Mouse (Mus musculus): ENCODE results near the gene Prr14l.
A peak's percentile ranks its signal among the peaks of the same experiment; 100 is the strongest.
"Not testable (repeated sequence)": the region's sequence is repeated elsewhere in the genome, so short reads cannot be mapped to it uniquely, and the experiment has no call there.

Prr14l gene

GRCm38 (mm10) chr5:32786454-32786853 lies 67.6 kb downstream of the Prr14l start:
- not testable (repeated sequence) for DNase-seq (ENCODE audit: low spot score)

- DNase-seq (ENCODE audit: low spot score): peak; percentile 68
Observed at GRCm38 (mm10) chr5:32785313-32785915, 68.6 kb downstream of the Prr14l start, which contains the start of gene Pisd. Gene Pisd (minus strand): TSS chr5:32785646.

- no peak for DNase-seq (ENCODE audit: low spot score)
Observed at GRCm38 (mm10) chr5:32784726-32785125, 69.3 kb downstream of the Prr14l start.

DNA sequence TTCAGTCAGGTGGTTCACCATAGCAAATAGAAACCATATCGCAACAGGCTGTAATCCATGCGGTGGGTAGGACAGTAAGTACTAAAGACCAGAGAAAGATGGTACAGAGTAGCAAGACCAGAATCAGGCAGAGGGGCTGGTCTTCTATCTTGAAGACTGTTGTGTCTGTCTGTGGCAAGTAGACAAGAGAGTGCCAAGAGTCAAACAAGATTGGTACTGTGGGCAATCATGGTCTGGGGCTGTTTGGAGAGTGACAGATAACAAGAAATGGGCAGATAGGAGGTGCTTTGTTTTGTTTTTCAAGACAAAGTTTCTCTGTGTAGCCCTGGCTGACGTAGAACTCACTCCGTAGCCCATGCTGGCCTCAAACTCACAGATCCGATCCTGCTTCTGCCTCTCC lies 72.5 kb downstream of the Prr14l start:
- no peak for DNase-seq (ENCODE audit: low spot score)

DNA sequence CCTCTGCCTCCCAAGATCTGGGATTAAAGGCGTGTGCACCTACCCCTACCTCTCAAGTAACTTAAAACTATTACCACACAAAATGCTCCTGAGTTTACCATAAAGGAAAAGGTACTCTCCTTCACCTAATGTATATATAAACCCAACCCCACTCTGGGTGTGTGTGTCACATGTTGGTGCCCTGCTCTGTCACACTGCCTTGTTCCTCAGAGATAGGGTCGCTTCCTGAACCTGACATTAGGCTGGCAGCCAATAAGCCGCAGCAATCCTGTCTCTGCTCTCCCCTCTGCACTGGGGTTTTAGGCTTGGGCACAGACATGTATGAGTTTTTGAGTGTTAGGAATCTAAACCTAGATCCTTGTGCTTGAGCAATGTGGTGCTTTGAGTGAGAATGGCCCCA lies 75.9 kb downstream of the Prr14l start:
- DNase-seq (ENCODE audit: low spot score): no peak

GRCm38 (mm10) chr5:32772361-32772760 lies 81.7 kb downstream of the Prr14l start:
- DNase-seq (ENCODE audit: low spot score): no peak

DNA sequence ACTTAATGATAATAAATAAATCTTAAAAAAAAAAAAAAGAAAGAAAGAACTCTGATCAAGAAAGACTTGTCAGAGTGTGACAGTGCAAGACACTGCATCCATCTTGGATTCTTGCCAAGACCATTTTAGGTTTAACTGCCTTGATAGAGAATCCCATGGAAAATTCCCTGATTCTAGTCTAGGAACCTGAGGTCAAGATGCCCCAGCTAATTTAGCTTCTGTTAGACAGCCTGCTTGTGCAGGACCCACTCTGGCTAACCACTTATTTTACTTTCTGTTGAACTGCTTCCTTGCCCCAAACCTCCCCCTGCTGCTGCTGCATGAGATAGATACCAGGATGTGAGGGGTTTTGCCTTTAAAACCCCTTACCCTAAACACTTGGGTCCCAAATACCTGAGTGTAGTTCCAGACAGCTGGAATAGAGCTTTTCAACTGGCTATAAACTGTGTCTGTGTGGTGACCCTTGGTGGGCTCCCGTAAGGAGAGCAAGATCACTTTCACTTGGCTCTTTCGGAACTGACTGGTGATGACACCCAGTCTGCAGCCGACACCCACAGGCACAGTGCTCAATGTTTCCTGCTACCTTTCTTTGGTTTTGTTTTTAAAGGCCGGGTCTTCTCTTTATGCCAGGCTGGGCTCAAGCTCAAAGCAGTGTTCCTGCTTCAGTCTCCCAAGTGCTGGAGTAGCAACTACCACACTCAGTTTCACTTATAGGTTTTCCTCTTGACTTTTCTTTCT lies 86.3 kb downstream of the Prr14l start:
- no peak for DNase-seq (ENCODE audit: low spot score)

DNA sequence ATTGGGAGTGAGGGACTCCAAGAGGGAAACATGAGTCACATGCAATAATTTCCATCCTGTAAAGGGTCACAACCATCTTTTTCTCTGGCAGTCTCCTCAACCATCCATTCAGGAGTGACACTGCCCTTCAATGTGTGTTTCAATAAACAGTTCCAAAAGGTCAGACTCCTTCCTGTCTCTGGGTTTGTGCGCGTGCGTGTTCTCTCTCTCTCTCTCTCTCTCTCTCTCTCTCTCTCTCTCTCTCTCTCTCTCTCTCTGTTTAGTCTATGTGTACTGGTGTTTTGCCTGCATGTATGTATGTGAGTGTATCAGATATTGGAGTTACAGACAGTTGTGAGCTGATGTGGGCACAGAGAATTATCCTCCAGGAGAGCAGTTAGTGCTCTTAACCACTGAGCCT lies 87.1 kb downstream of the Prr14l start:
- DNase-seq (ENCODE audit: low spot score): no peak

DNA sequence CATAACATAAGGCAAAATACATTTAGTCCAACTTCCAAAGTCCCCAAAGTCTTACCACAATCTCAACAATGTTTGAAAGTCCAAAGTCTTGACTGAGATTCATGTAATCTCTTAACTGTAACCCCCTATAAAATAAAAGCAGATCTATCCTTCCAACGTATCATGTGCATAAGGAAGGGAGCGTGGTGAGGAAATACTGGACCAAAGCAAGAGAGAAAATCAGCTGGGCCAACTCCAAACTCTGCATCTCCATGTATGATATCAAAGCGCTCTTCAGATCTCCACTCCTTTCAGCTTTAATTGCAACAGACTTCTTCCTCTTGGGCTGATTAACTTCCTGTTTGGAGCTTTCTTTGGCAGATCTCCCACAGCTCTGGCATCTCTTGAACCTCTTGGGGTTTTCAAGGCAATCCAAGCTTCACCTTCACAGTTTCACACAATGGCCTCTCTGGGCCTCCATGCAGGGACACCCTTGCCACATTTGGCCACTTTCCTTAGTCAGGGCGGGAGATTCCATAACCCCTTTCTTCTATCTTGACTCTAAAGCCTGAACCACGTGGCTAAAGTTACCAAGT lies 92.4 kb downstream of the Prr14l start:
- no peak for DNase-seq (ENCODE audit: low spot score)

DNA sequence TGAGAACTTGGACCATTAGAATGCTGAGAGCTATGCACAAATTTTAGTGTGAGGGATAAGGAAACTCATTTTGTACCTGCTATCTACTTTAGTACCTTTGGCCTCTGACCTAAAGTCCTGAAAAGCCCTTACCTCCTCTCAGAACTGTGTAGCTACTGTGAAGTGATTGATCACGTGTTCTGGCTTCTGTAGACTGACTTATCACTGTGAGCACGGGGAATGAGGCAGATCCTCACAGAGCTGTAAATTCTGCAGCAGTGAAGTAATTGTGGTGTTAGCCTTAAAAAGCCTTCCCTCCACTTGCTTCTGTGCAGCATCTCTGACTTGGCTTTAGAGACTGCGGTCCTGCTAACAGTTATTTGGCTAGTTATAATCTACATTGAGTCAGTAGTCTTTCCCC lies 93.3 kb downstream of the Prr14l start:
- DNase-seq (ENCODE audit: low spot score): no peak

DNA sequence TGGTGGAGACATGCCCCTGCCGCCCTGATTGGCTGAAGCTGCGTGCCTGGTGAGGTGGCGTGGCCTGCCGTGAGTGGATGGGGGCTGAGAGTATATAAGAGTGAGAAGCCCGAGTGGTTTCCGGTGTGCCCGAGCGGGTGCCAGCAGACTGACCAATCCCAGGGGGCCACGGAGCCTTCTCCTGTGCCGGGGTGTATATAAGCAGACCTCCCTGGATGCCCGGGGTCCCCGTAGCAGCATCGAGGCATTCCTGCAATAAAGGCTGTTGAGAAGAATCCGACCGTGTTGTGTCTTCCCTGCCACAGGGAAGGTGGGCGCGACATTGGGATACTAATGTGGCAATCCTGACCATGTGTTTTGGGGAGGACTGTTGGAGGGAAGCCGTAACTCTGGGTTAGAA lies 93.7 kb downstream of the Prr14l start:
- DNase-seq (ENCODE audit: low spot score): not testable (repeated sequence)

GRCm38 (mm10) chr5:32759662-32760061 lies 94.4 kb downstream of the Prr14l start:
- DNase-seq (ENCODE audit: low spot score): no peak

- no peak for DNase-seq (ENCODE audit: low spot score)
Observed at GRCm38 (mm10) chr5:32756141-32756540, 97.9 kb downstream of the Prr14l start.

- no peak for DNase-seq (ENCODE audit: low spot score)
Observed at GRCm38 (mm10) chr5:32751736-32752135, 102.3 kb downstream of the Prr14l start.

DNA sequence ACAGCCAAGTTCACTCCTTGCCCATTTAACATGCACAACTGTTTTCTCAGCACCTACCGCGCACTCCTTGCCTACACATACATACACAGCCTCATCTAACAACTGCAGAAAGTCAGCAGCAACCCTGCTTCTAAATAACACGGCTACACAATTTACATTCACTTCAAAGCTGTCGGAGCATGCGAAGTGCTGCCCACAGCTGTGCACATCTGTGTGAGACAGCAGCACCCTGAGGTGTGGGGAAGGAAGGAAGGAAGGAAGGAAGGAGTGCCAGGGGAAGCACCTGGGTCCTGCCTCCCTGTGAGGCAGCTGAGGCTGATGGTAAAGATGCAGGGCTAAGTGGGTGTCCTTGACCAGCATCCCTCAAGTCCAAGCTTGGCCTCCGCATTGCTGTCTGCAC lies 105.1 kb downstream of the Prr14l start:
- DNase-seq (ENCODE audit: low spot score): no peak

- DNase-seq (ENCODE audit: low spot score): no peak
Observed at GRCm38 (mm10) chr5:32747650-32748375, 106.2 kb downstream of the Prr14l start.

DNA sequence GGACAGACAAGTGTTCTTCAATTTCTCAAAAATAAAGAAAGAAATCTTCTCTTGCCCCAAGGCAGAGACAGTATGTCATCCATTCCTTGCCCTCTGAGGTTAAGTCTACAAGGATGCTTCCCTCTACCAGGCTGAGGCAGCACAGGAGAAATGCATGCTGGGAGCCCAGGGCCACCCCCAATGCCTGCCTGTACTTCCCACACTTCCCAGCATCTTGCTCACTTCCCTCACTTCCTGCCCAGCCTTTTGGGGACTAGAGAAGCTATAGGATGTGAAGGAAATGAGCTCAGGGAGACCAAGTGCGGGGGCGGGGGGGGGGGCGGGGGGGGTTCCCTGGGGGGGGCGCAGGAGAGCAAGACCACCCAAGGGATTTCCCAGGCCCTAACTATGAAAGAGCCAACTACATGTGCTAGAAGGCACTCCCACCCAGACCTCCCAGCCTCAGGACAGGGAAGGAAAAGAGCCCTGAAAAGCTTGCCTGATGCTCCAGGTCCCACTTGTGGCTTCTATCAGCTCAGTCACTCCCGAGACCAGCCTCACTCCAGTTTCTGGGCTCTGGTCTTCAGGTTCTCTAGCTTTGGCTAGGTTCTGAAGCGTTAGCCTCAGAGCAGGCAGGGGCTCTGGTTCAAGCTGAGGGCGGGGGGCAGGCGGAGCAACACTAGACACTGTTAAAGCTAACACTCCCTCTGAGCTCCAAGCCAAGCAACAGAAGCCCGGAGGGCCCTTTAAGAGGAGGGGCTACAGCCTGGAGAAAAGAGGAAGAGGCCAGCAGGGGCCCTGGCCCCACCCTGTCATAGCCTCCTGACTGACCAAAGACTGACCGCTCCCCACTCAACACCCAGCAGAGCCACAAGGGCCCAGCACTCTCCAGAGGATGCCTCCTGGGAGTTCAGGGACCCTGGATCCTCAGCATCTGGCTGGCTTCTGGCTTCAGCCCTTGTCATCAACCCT lies 108.1 kb downstream of the Prr14l start:
- peak; percentile 32 for DNase-seq (ENCODE audit: low spot score)

GRCm38 (mm10) chr5:32742149-32742548 lies 111.9 kb downstream of the Prr14l start:
- no peak for DNase-seq (ENCODE audit: low spot score)

- DNase-seq (ENCODE audit: low spot score): not testable (repeated sequence)
Observed at GRCm38 (mm10) chr5:32741377-32741776, 112.7 kb downstream of the Prr14l start.

DNA sequence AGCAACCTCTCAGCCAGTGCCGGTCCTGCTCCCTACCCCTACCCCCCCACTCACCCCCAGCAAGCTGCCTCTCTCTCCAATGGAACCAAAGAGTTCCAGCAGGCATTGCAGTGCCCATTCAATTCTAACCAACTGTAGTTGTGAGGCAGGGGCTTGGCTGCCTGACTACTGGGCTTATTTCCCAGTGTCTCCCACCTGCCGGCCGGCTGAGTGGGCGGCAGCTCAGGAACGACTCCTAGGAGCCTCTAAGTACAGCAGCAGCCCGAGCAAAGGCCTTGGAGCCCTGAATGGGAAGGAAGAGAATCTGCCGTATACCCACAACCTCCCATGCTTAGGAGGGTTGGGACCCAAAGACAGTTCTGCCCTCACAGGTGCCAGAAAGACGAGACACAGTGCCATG lies 113.2 kb downstream of the Prr14l start:
- DNase-seq (ENCODE audit: low spot score): not testable (repeated sequence)

GRCm38 (mm10) chr5:32740138-32740537 lies 113.9 kb downstream of the Prr14l start:
- DNase-seq (ENCODE audit: low spot score): no peak

Measured in urinary bladder, postnatal 10 days (tissue).